In genomic region chrX:71968216-71968615, GRCm38 (mm10) we compare ENCODE assay signal across 23 mouse cellular contexts. TPM values are rescaled to one million over a fixed set of nuclear protein-coding genes. Genes with fewer than 3 reads are reported as not detected.
"Had no signal": no experiment of that assay in that cellular context is flagged by ENCODE, and none has a peak within 500 bp of the region (broad histone marks: within the 10 kb centered on the region; RNA-seq: fewer than 3 reads in every experiment).

No protein-coding gene starts in this region.

- H3K4me1 ChIP-seq: liver, embryonic 13.5 days; liver, embryonic 15.5 days; lung, embryonic 15.5 days; megakaryocyte, embryonic 14.5 days; neural tube, embryonic 15.5 days; stomach, embryonic 15.5 days had no signal

- H3K4me2 ChIP-seq: liver, embryonic 11.5 days; liver, embryonic 13.5 days; liver, embryonic 15.5 days; lung, embryonic 15.5 days; midbrain, embryonic 12.5 days; neural tube, embryonic 13.5 days; neural tube, embryonic 15.5 days; stomach, embryonic 15.5 days had no signal

- H3K36me3 ChIP-seq: liver, embryonic 13.5 days; liver, embryonic 15.5 days; lung, embryonic 15.5 days; midbrain, embryonic 12.5 days; neural tube, embryonic 15.5 days; stomach, embryonic 15.5 days had no signal

- H3K9ac ChIP-seq: liver, embryonic 13.5 days; liver, embryonic 15.5 days; liver, postnatal 0 days; lung, embryonic 15.5 days; midbrain, embryonic 12.5 days; neural tube, embryonic 13.5 days; neural tube, embryonic 15.5 days; stomach, embryonic 15.5 days had no signal

- H3K9me3 ChIP-seq: liver, embryonic 13.5 days; liver, embryonic 15.5 days; lung, embryonic 15.5 days; megakaryocyte, embryonic 14.5 days; midbrain, embryonic 12.5 days; neural tube, embryonic 13.5 days; neural tube, embryonic 15.5 days; stomach, embryonic 15.5 days had no signal

- H3K27ac ChIP-seq: liver, embryonic 13.5 days; liver, embryonic 15.5 days; lung, embryonic 15.5 days; macrophage; midbrain, embryonic 12.5 days; neural tube, embryonic 13.5 days; neural tube, embryonic 15.5 days; stomach, embryonic 15.5 days; stomach, postnatal 0 days had no signal

- DNase-seq: liver; liver, embryonic 13.5 days; liver, postnatal 0 days; midbrain, embryonic 14.5 days; right cerebral cortex, postnatal 14 days; thymus, adult 2 months; thymus, postnatal 25 days; thymus, postnatal 4 days had no signal

- H3K4me3 ChIP-seq: liver, embryonic 13.5 days; liver, embryonic 15.5 days; lung, embryonic 15.5 days; megakaryocyte, embryonic 14.5 days; midbrain, embryonic 12.5 days; myocyte; neural tube, embryonic 13.5 days; neural tube, embryonic 15.5 days; stomach, embryonic 15.5 days had no signal

- ATAC-seq: liver, postnatal 0 days; midbrain, embryonic 16.5 days had no signal

- H3K27me3 ChIP-seq: lung, embryonic 15.5 days; midbrain, embryonic 12.5 days; neural tube, embryonic 13.5 days; neural tube, embryonic 15.5 days; stomach, embryonic 15.5 days had no signal

RNA-seq across cellular contexts. Expression of gene Fate1, which starts 4.6 kb away (rescaled TPM):
- polyA plus RNA-seq: liver, embryonic 11.5 days; liver, embryonic 13.5 days; liver, embryonic 15.5 days; liver, postnatal 0 days; macrophage; midbrain, embryonic 12.5 days; midbrain, embryonic 14.5 days; myocyte; neural tube, embryonic 11.5 days; neural tube, embryonic 13.5 days; spleen, adult 2 months; stomach, postnatal 0 days; testis, adult 2 months; thymus, adult 2 months had no signal

RNA-seq across cellular contexts. Expression of gene Prrg3, which starts 5.8 kb away (rescaled TPM):
- polyA plus RNA-seq: macrophage, myocyte had no signal

RNA-seq across cellular contexts. Expression of gene Cnga2, which starts 23.4 kb away (rescaled TPM):
- polyA plus RNA-seq: liver, embryonic 11.5 days; liver, embryonic 15.5 days; liver, postnatal 0 days; macrophage; midbrain, embryonic 12.5 days; spleen, adult 2 months had no signal

RNA-seq across cellular contexts. Expression of gene Gm1141, which starts 47.4 kb away (rescaled TPM):
- polyA plus RNA-seq: liver, embryonic 11.5 days; liver, embryonic 13.5 days; liver, embryonic 15.5 days; liver, postnatal 0 days; lung, embryonic 15.5 days; midbrain, embryonic 12.5 days; neural tube, embryonic 13.5 days; stomach, postnatal 0 days had no signal
